Mouse (Mus musculus): ENCODE measurements at regions not wholly inside any gene's neighbourhood (a gene's known extent, or its start where the extent isn't known, plus 50 kb on each side); places are given as distances from the start of the nearest gene placed in this dataset.

DNA sequence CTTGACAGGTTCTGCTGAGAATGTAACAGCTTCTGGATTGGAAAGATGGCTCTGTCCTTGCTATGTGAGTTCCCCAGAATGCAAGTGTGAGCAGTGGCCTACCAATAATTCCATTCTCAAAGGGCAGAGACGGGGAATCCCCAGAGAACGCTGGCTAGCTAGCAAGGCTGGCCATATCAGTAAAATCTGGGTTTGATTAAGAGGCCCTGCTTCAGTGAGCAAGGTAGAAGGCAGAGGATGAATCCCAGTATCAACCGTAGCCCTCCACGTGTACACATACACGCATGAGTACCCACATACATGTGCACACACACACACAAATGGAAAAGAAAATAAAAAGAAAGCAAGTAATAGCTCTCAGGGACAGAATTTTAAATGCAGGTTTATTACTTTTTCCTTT, 55.3 kb downstream of the Tril start:
- ChIA-PET POLR2A (interaction anchor here in 1 of 4 experiments (0.6 kb wide), 1 partner anchor 95 kb away, joined by 3 read pairs; no protein-coding TSS in a partner anchor), CTCF (no interaction called here)

DNA sequence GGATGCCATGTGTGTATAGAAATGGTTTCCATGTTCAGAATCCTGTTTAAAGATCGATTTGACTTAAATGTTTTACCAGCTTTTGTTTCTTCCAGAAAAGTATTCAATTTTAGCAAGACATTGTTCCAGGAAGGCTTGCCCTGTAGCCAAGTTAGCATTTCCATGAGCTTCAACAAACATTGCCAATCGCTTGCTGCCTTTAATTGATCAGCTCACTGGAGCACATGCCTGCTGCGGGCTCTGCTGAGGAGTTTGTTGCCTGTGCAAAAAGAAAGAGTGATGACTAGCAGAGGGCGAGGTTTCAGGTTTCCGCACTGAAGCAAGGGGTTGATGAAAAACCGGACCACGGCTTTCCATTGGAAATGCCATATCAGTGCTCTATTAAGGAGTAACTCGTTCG, 58.0 kb downstream of the Tril start:
- CTCF ChIA-PET, result interaction anchor here in 1 of 4 experiments (0.6 kb wide), 1 partner anchor 200 kb away, joined by 3 read pairs; no protein-coding TSS in a partner anchor
- POLR2A ChIA-PET, result no interaction called here

DNA sequence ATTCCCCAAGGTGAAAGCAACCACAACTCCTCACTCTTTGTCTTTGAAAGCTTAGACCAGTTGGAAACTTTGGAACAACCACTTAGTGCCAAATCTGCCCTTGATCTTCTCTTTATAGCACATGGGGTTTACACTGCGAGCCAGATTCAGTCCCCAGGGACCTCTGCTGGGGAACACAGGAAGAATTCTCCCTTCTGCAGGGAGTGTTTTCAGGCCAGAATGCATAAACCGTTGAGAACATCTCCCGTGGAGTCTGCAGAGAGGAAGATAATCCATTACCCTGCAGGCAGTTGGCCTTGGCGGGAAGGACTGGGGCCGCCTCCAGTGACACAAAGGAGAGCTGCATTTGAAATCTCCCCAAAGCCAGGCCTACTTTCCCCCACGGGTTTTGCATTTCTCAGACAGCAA, 60.0 kb downstream of the Tril start:
- POLR2A ChIA-PET, result no interaction called here
- CTCF ChIA-PET, result interaction anchor here in 1 of 4 experiments (1.3 kb wide), 1 partner anchor 201 kb away, joined by 3 read pairs; no protein-coding TSS in a partner anchor

DNA sequence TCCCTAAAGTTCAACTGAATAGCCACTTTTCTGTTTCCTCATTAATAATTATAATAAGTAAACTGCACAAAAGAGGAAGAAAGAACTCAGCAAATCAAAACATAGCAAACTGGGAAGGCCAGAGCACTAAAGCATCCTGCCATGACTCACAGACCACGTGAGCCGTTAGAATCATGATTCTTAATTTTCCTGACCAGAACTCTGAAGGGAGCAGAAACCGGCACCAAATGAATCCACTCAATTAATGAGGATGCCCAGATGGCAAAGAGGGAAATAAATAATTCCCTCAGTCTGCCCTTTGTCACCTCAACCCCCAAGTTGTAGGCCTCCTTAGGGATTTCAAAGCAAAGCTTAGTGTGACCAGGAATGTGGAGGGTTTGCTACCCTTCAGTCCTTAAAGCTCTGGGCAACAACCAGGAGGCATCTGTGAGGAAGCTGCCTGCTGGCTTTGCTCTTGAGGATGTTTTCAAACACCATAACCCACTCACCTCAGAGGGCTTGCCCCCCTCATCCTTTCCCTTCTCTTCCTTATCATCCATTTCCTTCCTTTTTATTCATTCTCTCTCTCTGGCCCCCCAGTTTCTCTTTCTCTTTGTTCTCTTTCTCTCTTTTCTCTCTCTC, 60.8 kb downstream of the Tril start:
- POLR2A ChIA-PET, result no interaction called here

DNA sequence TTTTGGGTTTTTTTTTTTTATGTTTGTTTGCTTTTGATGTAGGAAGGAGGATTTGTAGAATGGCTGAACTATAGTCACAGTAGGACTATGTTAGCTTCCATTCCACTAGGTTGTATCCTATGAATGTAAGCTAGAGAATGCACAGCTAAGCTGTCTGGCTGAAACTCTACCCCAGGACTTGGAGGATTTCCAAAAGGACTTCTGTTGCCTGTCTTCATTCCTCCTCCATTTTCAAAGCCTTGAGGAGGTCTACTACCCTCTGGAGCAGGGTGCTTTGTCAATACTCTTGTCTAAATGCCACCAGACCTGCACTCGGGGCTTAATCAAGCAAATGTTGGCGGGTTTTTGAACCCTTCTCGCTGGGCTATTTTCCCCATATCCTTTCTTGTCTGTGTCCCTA, 66.3 kb downstream of the Tril start:
- ChIA-PET POLR2A (interaction anchor here in 1 of 4 experiments (0.7 kb wide), 1 partner anchor 185 kb away, joined by 3 read pairs; no protein-coding TSS in a partner anchor), CTCF (no interaction called here)

More for the DNA sequence above, 60.8 kb downstream of the Tril start:
- CTCF ChIA-PET, result interaction anchor here in 1 of 4 experiments (1.3 kb wide), 1 partner anchor 202 kb away, joined by 3 read pairs; no protein-coding TSS in a partner anchor

DNA sequence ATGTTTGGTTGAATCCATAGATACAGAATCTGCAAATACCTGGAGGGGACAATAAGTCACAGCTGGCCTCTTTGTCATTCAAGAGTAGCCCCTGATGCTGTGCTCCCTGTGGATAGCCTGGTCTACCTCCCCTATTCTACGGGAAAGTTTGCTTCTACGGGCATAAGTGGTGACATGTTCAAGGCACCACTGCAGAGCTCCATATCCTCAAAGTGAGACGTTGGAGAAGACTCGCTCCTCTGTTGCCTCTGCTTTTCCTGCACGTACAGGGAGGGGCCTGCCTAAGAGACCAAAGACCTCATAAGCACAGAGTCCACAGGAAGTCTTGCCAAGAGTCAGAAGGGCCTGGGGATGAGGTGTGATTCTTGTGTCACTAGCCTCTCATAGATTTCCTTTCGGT, 70.1 kb downstream of the Tril start:
- ChIA-PET CTCF (interaction anchor here in 1 of 4 experiments (0.7 kb wide), 1 partner anchor 269 kb away, joined by 3 read pairs; no protein-coding TSS in a partner anchor), POLR2A (interaction anchor here in 1 of 4 experiments (0.5 kb wide), 1 partner anchor 617 kb away, joined by 3 read pairs; no protein-coding TSS in a partner anchor)
